Mouse (Mus musculus): ENCODE measurements around the gene Hist1h1c.

Gene Hist1h1c

DNA sequence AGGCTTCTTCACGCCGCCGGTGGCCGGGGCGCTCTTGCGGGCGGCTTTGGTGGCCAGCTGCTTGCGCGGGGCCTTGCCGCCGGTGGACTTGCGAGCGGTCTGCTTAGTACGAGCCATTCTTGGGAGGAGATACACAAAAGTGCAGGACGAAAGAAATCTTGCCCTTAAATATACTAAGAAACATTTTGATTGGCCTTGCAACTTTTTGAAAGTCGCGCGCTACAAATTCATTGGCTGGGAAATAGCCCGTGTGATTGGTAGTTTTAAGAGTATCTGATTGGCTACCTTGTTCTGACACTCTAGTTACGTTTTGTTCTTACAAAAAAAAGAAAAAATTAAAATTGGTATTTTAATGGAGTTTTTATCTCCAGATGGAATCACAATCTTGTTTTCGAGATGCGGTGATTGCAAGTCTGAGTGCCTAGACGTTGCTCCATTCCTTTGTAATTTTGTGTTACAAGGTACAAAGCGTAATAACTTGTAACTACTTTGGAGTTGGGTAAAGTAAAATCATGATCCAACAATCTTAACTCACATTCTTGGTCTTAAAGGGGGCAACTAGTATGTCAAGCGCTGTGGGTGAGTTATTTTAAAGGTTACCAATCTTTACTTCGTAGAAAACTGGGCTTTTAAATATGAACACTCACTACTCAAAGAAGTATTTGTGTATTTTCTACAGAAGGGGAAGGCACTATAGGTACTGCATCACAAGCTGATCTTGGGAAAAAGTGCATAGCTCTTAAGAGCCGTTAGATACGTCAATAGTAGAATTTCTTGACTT, 7.0 kb downstream of the Hist1h1c start, which contains the start of gene Hist1h3c:
Gene Hist1h3c, minus strand, starts transcription at position 222 of the 781 bp plus-strand sequence.
- DNase-seq (ENCODE audit: low spot score in 2 of 2), result peak in 1 of 2 experiments; percentile 90

DNA sequence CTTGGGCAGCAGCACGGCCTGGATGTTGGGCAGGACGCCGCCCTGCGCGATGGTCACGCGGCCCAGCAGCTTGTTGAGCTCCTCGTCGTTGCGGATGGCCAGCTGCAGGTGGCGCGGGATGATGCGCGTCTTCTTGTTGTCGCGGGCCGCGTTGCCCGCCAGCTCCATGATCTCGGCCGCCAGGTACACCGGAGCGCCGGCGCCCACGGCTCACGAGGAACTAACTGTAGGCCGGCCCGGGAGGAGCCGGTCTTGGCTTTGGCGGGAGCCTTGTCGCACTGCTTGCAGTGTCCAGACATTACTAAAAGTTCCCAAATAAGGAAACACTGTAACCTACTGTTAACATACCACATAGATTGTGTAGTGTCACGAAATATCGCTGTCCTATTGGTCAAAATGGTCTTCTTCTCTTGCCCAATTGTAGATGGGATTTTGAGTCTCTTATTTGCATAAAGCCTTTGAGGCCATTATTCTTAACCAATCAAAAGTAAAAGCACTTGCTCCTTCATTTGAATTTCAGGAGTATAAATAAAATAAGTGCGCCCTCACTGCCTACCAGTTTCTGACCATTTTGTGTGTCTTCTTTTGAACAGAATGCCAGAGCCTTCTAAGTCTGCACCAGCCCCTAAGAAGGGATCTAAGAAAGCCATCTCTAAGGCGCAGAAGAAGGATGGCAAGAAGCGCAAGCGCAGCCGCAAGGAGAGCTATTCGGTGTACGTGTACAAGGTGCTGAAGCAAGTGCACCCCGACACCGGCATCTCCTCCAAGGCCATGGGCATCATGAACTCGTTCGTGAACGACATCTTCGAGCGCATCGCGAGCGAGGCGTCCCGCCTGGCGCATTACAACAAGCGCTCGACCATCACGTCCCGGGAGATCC, 7.8 kb downstream of the Hist1h1c start, which contains the start of gene Hist1h2bb:
Gene Hist1h2bb, plus strand, starts transcription at position 534 of the 880 bp plus-strand sequence.
- DNase-seq (ENCODE audit: low spot score in 2 of 2), result peak; percentile 82 to 95

GRCm38 (mm10) chr13:23747081-23747891, 8.7 kb downstream of the Hist1h1c start:
- no peak for DNase-seq (ENCODE audit: low spot score in 2 of 2)

GRCm38 (mm10) chr13:23747892-23748288, 9.3 kb downstream of the Hist1h1c start:
- no peak for DNase-seq (ENCODE audit: low spot score in 2 of 2)

GRCm38 (mm10) chr13:23749563-23750121, 11.0 kb downstream of the Hist1h1c start:
- DNase-seq (ENCODE audit: low spot score in 2 of 2), result no peak

- DNase-seq (ENCODE audit: low spot score in 2 of 2), result peak in 1 of 2 experiments; percentile 44
These were observed 12.3 kb downstream of the Hist1h1c start, which contains the start of gene Hist1h2ab for GRCm38 (mm10) chr13:23750839-23751477. Gene Hist1h2ab, plus strand, starts transcription at chr13:23751126.

DNA sequence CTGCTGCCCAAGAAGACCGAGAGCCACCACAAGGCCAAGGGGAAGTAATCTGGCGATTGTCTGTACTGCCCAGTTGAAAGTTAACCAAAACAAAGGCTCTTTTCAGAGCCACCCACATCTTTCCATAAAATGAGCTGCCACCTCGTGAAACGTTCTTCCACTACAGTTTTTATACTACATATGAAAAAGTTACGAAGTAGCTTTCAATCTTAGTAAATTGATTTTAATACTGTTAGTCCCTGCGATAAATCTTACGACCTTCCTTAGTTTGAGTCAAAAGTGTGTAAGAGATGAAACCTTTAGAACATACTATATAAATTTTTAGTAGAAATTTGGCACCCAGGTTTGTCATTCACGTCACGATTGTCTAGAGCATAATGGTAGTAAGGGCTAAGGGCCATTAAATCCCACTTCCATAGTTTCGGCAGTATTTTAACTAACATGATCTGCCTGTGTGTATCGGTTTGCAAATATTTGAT, 12.9 kb downstream of the Hist1h1c start:
- no peak for DNase-seq (ENCODE audit: low spot score in 2 of 2)

DNA sequence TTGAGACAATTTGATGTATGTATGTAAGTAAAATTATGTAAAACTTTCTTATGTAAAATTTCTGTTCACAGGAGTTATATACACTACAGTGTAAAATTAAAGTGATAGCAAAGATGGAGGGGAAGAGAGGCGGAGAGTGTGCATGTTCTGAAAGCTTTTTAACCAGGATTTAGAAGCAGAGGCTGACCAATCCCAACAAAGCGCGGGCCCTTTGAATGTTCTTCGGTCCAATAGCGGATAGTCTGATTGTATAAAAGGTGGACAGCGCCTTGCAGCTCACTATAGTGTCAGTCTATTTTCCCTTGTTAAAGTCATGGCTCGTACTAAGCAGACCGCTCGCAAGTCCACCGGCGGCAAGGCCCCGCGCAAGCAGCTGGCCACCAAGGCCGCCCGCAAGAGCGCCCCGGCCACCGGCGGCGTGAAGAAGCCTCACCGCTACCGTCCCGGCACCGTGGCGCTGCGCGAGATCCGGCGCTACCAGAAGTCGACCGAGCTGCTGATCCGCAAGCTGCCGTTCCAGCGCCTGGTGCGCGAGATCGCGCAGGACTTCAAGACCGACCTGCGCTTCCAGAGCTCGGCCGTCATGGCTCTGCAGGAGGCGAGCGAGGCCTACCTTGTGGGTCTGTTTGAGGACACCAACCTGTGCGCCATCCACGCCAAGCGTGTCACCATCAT, 13.6 kb downstream of the Hist1h1c start, which contains the start of gene Hist1h3b:
Gene Hist1h3b, plus strand, starts transcription at position 201 of the 675 bp plus-strand sequence.
- peak in 1 of 2 experiments; percentile 96 for DNase-seq (ENCODE audit: low spot score in 2 of 2)

GRCm38 (mm10) chr13:23752742-23753172, 14.1 kb downstream of the Hist1h1c start:
- no peak for DNase-seq (ENCODE audit: low spot score in 2 of 2)

GRCm38 (mm10) chr13:23753314-23754078, 14.9 kb downstream of the Hist1h1c start:
- no peak for DNase-seq (ENCODE audit: low spot score in 2 of 2)

DNA sequence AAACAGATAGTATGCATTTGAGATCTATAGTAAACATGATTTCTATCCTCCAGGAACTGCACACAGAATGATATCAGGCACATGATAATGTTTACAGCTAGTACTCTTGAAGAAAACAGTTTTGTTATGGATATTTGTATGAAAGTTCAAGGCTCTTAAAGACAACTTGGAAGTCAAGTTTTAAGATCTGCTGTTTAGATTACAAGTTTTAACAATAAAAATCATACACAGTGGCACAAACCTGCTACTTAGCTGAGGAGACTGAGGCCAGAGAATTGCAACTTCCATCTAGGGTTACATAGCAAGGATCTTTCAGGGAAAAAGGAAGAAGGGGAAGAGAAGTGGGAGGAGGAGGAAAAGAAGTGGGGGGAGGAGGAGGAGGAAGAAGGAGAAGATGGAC, 16.4 kb downstream of the Hist1h1c start:
- no peak for DNase-seq (ENCODE audit: low spot score in 2 of 2)

- peak; percentile 91 to 96 for DNase-seq (ENCODE audit: low spot score in 2 of 2)
These were observed 18.2 kb downstream of the Hist1h1c start, which contains the start of gene Hist1h4b for GRCm38 (mm10) chr13:23756790-23757189. Gene Hist1h4b, plus strand, starts transcription at chr13:23757013.

GRCm38 (mm10) chr13:23757211-23757773, 18.7 kb downstream of the Hist1h1c start:
- peak in 1 of 2 experiments; percentile 31 for DNase-seq (ENCODE audit: low spot score in 2 of 2)

GRCm38 (mm10) chr13:23757921-23758320, 19.3 kb downstream of the Hist1h1c start:
- DNase-seq (ENCODE audit: low spot score in 2 of 2), result no peak

GRCm38 (mm10) chr13:23759251-23759771, 20.7 kb downstream of the Hist1h1c start:
- no peak for DNase-seq (ENCODE audit: low spot score in 2 of 2)

DNA sequence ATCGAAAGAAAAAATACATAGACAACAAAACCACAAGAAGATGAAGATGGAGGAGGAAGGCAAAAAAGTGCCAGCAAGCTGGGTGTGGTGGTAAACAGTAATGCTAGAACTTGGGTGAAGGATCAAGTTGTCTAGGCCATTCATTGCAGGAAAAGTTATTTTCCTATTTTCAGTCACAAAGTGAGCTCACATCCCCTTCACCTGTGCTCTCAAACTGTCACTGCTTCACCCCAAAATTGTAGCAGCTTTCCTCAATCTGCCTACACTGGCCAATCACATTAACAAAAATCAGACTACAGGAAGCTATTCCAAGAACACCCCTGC, 21.3 kb downstream of the Hist1h1c start:
- no peak for DNase-seq (ENCODE audit: low spot score in 2 of 2)

DNA sequence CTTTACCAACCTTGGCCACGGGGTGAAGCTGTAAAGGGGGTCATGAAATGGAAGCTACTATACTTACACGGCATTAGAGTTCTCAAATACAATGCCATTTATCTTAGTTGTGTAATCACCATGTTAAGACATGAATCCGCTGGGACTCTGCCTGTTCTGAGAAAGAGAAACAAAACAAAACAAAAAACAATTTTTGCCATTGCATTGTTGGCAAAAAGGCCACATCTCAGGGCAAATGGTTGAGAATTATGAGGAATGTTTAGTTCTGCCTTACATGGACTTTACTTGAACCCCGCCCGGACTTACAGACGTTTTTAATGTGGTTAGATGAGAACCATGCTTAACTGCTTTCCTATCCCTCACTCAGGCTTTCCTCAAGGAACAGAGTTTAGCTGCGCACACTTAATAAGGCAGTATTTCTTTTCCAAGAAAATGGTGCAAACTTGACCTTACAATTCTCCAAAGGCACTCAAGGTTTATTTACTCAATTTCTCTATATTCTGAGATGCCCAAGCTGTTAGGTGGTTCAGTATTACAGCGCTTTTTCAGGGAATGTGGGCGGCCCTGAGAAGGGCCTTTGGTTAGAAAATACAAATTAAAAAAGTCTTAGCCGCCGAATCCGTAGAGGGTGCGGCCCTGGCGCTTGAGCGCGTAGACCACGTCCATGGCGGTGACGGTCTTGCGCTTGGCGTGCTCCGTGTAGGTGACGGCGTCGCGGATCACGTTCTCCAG, 21.8 kb downstream of the Hist1h1c start:
- no peak for DNase-seq (ENCODE audit: low spot score in 2 of 2)
